Mouse (Mus musculus): ENCODE data around the gene Olfr767. TPM values are rescaled to one million over a fixed set of nuclear protein-coding genes. Genes with fewer than 3 reads are reported as not detected.
"Not testable (repeated sequence)": the region's sequence is repeated elsewhere in the genome, so short reads cannot be mapped to it uniquely, and the experiment has no call there.

The Olfr767 gene
- polyA plus RNA-seq (2015; fragmentation: Nextera tagmentation; extraction: Ambion mirVana): not detected in 2 replicates

DNA sequence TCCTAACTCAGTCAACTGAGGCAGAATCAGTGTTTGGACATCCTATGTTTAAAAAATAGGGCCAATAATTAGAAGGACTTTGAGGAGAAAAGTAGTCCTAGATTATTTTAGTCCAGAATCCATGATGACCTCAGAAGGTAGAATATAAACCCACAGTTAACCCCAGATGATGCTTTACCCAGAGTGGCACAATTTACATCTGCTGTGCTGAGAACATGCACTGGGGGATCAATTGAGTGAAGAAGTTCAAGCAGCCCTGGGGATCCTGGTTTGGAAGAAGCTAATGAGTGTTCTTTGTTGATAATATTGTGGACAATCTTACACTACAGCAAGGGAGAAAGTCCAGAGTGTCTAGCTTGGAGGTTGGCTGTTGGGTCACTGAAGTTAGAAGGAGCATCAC is at the start of gene Olfr767:
Olfr767 (minus strand) TSS at position 101 of the 400 bp plus-strand sequence.
- H3K36me3 ChIP-seq; H3K9ac ChIP-seq; H3K27ac ChIP-seq (replicated peaks); H3K4me2 ChIP-seq (replicated peaks); H3K27me3 ChIP-seq; H3K4me1 ChIP-seq; H3K9me3 ChIP-seq (replicated peaks); ATAC-seq (ENCODE audit: insufficient number of reproducible peaks, low FRiP score, low TSS enrichment, low read depth); H3K4me3 ChIP-seq (replicated peaks): not testable (repeated sequence)

DNA sequence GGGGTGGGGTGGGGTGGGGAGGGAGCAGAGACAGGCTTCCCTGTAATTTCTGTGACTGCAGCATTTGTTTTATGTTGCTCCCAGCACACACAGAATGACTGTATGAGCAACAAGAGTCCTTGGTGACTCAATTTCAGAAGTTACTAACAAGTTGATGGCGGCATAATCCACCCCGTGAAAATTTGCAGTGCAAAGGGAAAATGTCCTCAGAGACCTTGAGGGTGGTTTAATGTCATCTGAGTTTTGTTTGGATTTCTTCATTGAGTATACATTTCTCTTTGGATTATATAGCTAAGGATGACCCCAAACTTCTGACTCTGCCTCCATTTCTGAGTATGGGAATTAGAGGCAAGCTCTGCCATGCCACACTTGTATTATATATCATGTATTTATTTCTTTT is 35.1 kb upstream of the Olfr767 start, which contains the start of gene Olfr769:
Olfr769 (minus strand) TSS at position 101 of the 400 bp plus-strand sequence.
- Histone ChIP-seq H3K36me3 (no peaks in the 10 kb centered on the region), H3K4me1 (no peaks in the 10 kb centered on the region), H3K9ac (no peak within 1 kb of the TSS), H3K27me3 (no peaks in the 10 kb centered on the region), H3K4me3 (replicated peaks) (no peak within 1 kb of the TSS), H3K4me2 (replicated peaks) (no peak within 1 kb of the TSS), H3K9me3 (replicated peaks) (no peaks in the 10 kb centered on the region), H3K27ac (replicated peaks) (no peak within 1 kb of the TSS)
- WGBS: 79% methylated on average over 2 of the region's 2 CpGs
- ATAC-seq (ENCODE audit: insufficient number of reproducible peaks, low FRiP score, low TSS enrichment, low read depth): no peak

DNA sequence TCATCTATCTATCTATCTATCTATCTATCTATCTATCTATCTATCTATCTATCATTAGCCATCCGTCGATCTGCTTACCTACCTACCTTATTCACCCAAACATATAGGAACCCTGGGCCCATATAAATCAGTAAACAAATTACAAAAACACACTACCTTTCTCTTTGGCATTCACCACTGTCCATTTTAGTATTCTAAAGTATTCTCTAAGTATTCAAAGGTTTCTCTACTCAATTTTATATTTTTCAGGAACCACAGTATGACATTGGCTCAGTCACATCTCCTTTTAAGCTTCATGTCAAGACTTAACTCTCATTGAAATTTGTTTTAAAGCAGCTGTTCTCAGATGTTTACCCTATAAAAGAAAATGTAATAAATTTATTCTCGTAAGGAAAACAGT is 32.4 kb upstream of the Olfr767 start:
- no peaks in the 10 kb centered on the region for H3K4me1 ChIP-seq
- 92% methylated on average over 3 of the region's 3 CpGs for WGBS
- no peak overlapping the region for H3K9ac ChIP-seq

DNA sequence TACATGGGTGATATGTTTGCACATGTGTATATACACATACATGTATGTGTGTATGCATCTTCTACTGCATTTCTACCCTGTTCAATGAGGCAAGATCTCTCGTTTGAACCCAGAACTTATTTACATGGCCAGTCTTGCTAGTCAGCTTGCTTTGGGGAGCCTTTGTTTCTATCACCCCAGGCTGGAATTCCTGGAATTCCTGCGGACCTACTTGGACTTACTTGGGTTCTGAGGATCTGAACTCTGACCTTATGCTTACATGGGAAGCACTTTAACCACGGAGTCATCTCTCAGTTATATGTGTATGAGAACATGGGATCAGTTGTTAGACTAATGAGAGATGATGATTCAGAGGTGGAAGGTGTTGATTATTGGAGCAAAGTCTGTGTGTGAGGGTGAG is 18.5 kb upstream of the Olfr767 start:
- Histone ChIP-seq H3K9ac (no peak overlapping the region), H3K4me2 (replicated peaks) (no peak overlapping the region), H3K4me3 (replicated peaks) (no peak overlapping the region), H3K27ac (replicated peaks) (no peak overlapping the region), H3K9me3 (replicated peaks) (no peaks in the 10 kb centered on the region), H3K36me3 (no peaks in the 10 kb centered on the region), H3K27me3 (no peaks in the 10 kb centered on the region), H3K4me1 (no peaks in the 10 kb centered on the region)
- no peak for ATAC-seq (ENCODE audit: insufficient number of reproducible peaks, low FRiP score, low TSS enrichment, low read depth)
- 22% methylated on average over 3 of the region's 3 CpGs for WGBS

More for the DNA sequence above, 32.4 kb upstream of the Olfr767 start:
- no peak for ATAC-seq (ENCODE audit: insufficient number of reproducible peaks, low FRiP score, low TSS enrichment, low read depth)
- Histone ChIP-seq H3K27ac (replicated peaks) (no peak overlapping the region), H3K27me3 (no peaks in the 10 kb centered on the region), H3K9me3 (replicated peaks) (no peaks in the 10 kb centered on the region), H3K4me2 (replicated peaks) (no peak overlapping the region), H3K36me3 (no peaks in the 10 kb centered on the region), H3K4me3 (replicated peaks) (no peak overlapping the region)

DNA sequence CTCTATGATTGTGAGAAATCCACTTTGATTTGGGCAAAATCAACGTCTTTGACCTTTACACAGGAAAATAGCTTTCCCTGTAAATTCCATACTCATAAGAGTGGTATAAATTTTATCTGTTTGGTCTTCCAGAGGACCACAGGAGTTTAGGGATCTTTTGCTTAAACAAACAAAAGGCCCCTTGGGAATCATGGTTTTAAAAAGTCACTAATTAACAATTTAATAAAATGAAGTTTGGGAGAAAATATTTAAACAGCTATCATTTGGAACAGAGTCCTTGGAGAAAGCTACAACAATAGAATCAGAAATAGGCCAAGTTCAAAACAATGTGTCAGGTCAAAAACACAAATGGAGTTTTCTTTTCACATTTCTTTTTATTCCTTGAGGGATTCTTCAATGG is 16.6 kb upstream of the Olfr767 start, which contains the start of gene Olfr768:
Olfr768 (minus strand) TSS at position 101 of the 400 bp plus-strand sequence.
- no peaks in the 10 kb centered on the region for H3K36me3 ChIP-seq
- no peak within 1 kb of the TSS for H3K9ac ChIP-seq
- H3K4me2 ChIP-seq (replicated peaks): no peak within 1 kb of the TSS
- no peaks in the 10 kb centered on the region for H3K4me1 ChIP-seq
- no peak within 1 kb of the TSS for H3K27ac ChIP-seq (replicated peaks)
- no peak within 1 kb of the TSS for H3K4me3 ChIP-seq (replicated peaks)
- no peak for ATAC-seq (ENCODE audit: insufficient number of reproducible peaks, low FRiP score, low TSS enrichment, low read depth)
- no peaks in the 10 kb centered on the region for H3K27me3 ChIP-seq
- 79% methylated on average over 1 of the region's 1 CpGs for WGBS
- H3K9me3 ChIP-seq (replicated peaks): no peaks in the 10 kb centered on the region

DNA sequence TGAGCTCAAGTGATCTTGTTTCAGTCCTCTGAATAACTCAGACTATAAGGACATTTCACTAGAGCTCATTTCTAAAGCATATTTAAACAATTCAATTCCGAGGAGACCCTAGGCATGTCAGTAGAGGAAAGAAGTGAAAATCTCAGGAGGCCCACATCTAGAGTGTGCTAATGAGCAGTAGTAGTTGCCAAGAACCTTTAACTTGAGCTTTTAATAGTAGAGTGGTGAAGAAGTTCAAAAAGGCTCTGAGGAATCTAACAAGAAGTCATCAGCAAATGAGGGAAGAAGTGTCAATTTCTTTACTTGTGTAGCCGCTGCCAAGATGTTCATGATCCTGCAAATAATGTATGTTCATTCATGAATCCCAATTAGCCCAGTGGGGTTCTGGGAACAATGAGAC is 13.8 kb downstream of the Olfr767 start, which contains the start of gene Olfr766-ps1:
Olfr766-ps1 (minus strand) TSS at position 101 of the 400 bp plus-strand sequence.
- H3K27me3 ChIP-seq: no peaks in the 10 kb centered on the region
- no peak within 1 kb of the TSS for H3K4me2 ChIP-seq (replicated peaks)
- 78% methylated on average over 2 of the region's 2 CpGs for WGBS
- no peaks in the 10 kb centered on the region for H3K4me1 ChIP-seq
- H3K9me3 ChIP-seq (replicated peaks): no peaks in the 10 kb centered on the region
- no peak within 1 kb of the TSS for H3K4me3 ChIP-seq (replicated peaks)
- ATAC-seq (ENCODE audit: insufficient number of reproducible peaks, low FRiP score, low TSS enrichment, low read depth): no peak
- no peak within 1 kb of the TSS for H3K27ac ChIP-seq (replicated peaks)
- H3K36me3 ChIP-seq: no peaks in the 10 kb centered on the region
- H3K9ac ChIP-seq: no peak within 1 kb of the TSS

DNA sequence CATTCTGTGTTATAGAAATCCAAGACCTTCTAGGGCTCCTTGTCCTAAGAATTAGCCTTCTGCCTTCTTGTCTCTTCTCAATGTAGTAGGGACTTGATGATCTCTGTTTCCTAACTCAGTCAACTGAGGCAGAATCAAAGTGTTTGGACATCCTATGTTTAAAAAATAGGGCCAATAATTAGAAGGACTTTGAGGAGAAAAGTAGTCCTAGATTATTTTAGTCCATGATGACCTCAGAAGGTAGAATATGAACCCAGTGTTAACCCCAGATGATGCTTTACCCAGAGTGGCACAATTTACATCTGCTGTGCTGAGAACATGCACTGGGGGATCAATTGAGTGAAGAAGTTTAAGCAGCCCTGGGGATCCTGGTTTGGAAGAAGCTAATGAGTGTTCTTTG is 32.8 kb downstream of the Olfr767 start, which contains the start of gene Olfr765:
Olfr765 (minus strand) TSS at position 101 of the 400 bp plus-strand sequence.
- not testable (repeated sequence) for H3K4me1 ChIP-seq; H3K36me3 ChIP-seq; H3K27ac ChIP-seq (replicated peaks); H3K9me3 ChIP-seq (replicated peaks); H3K27me3 ChIP-seq; H3K4me3 ChIP-seq (replicated peaks); H3K4me2 ChIP-seq (replicated peaks); H3K9ac ChIP-seq; ATAC-seq (ENCODE audit: insufficient number of reproducible peaks, low FRiP score, low TSS enrichment, low read depth)

DNA sequence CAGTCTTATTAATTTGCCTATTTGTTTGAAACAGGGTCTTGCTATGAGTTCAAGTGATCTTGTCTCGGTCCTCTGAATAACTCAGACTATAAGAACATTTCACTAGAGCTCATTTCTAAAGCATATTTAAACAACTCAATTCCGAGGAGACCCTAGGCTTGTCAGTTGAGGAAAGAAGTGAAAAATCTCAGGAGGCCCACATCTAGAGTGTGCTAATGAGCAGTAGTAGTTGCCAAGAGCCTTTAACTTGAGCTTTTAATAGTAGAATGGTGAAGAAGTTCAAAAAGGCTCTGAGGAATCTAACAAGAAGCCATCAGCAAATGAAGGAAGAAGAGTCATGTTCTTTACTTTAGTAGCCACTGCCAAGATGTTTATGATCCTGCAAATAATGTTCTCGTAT is 42.9 kb downstream of the Olfr767 start, which contains the start of gene Olfr764-ps1:
Olfr764-ps1 (minus strand) TSS at position 101 of the 400 bp plus-strand sequence.
- Histone ChIP-seq H3K4me3 (replicated peaks) (no peak within 1 kb of the TSS), H3K4me2 (replicated peaks) (no peak within 1 kb of the TSS), H3K9me3 (replicated peaks) (no peaks in the 10 kb centered on the region), H3K4me1 (no peaks in the 10 kb centered on the region), H3K27me3 (no peaks in the 10 kb centered on the region), H3K36me3 (no peaks in the 10 kb centered on the region), H3K9ac (no peak within 1 kb of the TSS), H3K27ac (replicated peaks) (no peak within 1 kb of the TSS)
- 75% methylated on average over 3 of the region's 3 CpGs for WGBS
- ATAC-seq (ENCODE audit: insufficient number of reproducible peaks, low FRiP score, low TSS enrichment, low read depth): no peak

DNA sequence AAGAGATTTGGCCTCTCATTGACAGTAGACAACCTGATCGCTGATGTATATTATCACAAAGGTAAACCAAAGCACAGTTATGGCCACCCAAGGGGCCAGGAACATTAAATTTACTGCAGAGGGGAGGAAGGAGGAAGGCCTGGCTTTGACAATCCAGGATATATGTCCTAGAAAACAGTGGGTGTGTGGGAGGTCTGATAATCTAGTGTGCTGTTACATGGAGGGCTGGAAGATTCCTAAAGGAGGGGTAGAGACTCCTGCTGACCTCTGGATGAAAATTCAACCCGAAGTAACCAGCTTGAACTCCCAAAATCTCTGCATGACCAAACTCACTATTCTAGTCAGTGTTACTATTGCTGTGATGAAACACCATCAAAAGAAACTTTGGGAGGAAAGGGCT is 54.4 kb downstream of the Olfr767 start:
- no peak overlapping the region for H3K4me2 ChIP-seq (replicated peaks)
- ATAC-seq (ENCODE audit: insufficient number of reproducible peaks, low FRiP score, low TSS enrichment, low read depth): no peak
- no peaks in the 10 kb centered on the region for H3K27me3 ChIP-seq
- WGBS: 83% methylated on average over 2 of the region's 2 CpGs
- no peak overlapping the region for H3K4me3 ChIP-seq (replicated peaks)
- H3K9me3 ChIP-seq (replicated peaks): no peaks in the 10 kb centered on the region
- H3K36me3 ChIP-seq: no peaks in the 10 kb centered on the region
- H3K27ac ChIP-seq (replicated peaks): no peak overlapping the region
- H3K9ac ChIP-seq: no peak overlapping the region
- no peaks in the 10 kb centered on the region for H3K4me1 ChIP-seq

DNA sequence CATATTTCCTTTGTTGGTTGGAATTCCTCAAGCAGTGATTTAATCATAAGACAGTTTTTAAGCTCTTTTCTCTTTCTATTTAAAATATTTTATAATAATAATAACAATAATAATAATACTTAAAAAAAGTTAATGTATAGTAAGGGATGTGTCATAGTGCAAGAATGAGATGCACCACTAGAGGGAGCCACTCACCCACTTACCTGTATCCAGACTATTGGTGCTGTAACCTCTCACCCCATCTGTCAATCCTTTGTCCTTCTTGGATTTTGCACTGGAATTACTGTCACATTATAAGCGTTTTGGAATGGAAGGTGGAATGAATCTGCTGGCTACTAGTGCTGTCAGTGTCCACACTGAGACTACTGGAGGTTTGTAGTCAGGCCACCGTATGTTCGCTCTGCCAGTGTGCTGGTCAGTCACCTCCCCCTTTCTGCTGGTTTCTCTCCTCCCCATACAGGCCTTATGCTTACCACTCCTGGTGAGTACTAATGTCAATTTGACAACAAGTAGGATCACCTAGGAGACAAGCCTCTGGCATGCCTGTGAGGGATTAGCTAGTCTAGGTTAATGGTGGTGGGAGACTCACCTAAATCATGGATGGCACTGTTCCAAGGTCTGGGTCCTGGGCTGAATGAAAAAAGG is 56.6 kb downstream of the Olfr767 start:
- whole genome bisulfite sequencing: 60% methylated on average over 3 of the region's 3 CpGs
- Histone ChIP-seq H3K27ac (replicated peaks) (no peak overlapping the region), H3K4me3 (replicated peaks) (no peak overlapping the region), H3K27me3 (no peaks in the 10 kb centered on the region), H3K4me1 (no peaks in the 10 kb centered on the region), H3K9ac (no peak overlapping the region), H3K4me2 (replicated peaks) (no peak overlapping the region), H3K36me3 (no peaks in the 10 kb centered on the region), H3K9me3 (replicated peaks) (no peaks in the 10 kb centered on the region)
- ATAC-seq (ENCODE audit: insufficient number of reproducible peaks, low FRiP score, low TSS enrichment, low read depth): no peak

Data from embryonic facial prominence, embryonic 15.5 days (tissue).